Mouse (Mus musculus) right cerebral cortex, postnatal 4 days (tissue): ENCODE measurements around the gene Gm20388.

Source experiments
- DNase-seq: peaks from one replicate; pipeline ENCODE4 v3.0.0-alpha.2; 2022

Gm20388 gene

GRCm38 (mm10) chr8:123823111-123823510 is 3912.5 kb downstream of the Gm20388 start:
- no peak for DNase-seq

GRCm38 (mm10) chr8:123823532-123824123 is 3913.0 kb downstream of the Gm20388 start:
- no peak for DNase-seq

- DNase-seq = no peak
Measured at GRCm38 (mm10) chr8:123826001-123826400, 3915.4 kb downstream of the Gm20388 start.

GRCm38 (mm10) chr8:123826758-123827157 is 3916.1 kb downstream of the Gm20388 start:
- no peak for DNase-seq

GRCm38 (mm10) chr8:123827523-123827922 is 3916.9 kb downstream of the Gm20388 start:
- DNase-seq = no peak

- peak; percentile 43 for DNase-seq
Measured at GRCm38 (mm10) chr8:123832757-123833156, 3922.1 kb downstream of the Gm20388 start.

- peak; percentile 78 for DNase-seq
Measured at GRCm38 (mm10) chr8:123835451-123835850, 3924.8 kb downstream of the Gm20388 start.

GRCm38 (mm10) chr8:123836354-123836753 is 3925.7 kb downstream of the Gm20388 start:
- DNase-seq = no peak

GRCm38 (mm10) chr8:123838496-123838895 is 3927.9 kb downstream of the Gm20388 start:
- no peak for DNase-seq

- no peak for DNase-seq
Measured at GRCm38 (mm10) chr8:123840578-123841345, 3930.1 kb downstream of the Gm20388 start.

- no peak for DNase-seq
Measured at GRCm38 (mm10) chr8:123842086-123842485, 3931.4 kb downstream of the Gm20388 start.

- no peak for DNase-seq
Measured at GRCm38 (mm10) chr8:123844341-123844740, 3933.7 kb downstream of the Gm20388 start.

GRCm38 (mm10) chr8:123845114-123845513 is 3934.5 kb downstream of the Gm20388 start:
- DNase-seq = no peak

GRCm38 (mm10) chr8:123845991-123846390 is 3935.3 kb downstream of the Gm20388 start:
- DNase-seq = no peak

GRCm38 (mm10) chr8:123846509-123846908 is 3935.9 kb downstream of the Gm20388 start:
- DNase-seq = no peak

GRCm38 (mm10) chr8:123847546-123847945 is 3936.9 kb downstream of the Gm20388 start:
- no peak for DNase-seq

- no peak for DNase-seq
Measured at GRCm38 (mm10) chr8:123849352-123849751, 3938.7 kb downstream of the Gm20388 start.

GRCm38 (mm10) chr8:123851590-123851989 is 3940.9 kb downstream of the Gm20388 start:
- no peak for DNase-seq

GRCm38 (mm10) chr8:123854252-123854651 is 3943.6 kb downstream of the Gm20388 start:
- DNase-seq = no peak

- no peak for DNase-seq
Measured at GRCm38 (mm10) chr8:123854733-123855475, 3944.3 kb downstream of the Gm20388 start.

- no peak for DNase-seq
Measured at GRCm38 (mm10) chr8:123857361-123857760, 3946.7 kb downstream of the Gm20388 start.

GRCm38 (mm10) chr8:123858574-123858940 is 3947.9 kb downstream of the Gm20388 start:
- DNase-seq = no peak

GRCm38 (mm10) chr8:123858941-123859647 is 3948.5 kb downstream of the Gm20388 start:
- peak; percentile 87 for DNase-seq
